Mouse (Mus musculus) neural tube, embryonic 10.5 days (tissue): ENCODE measurements at regions not wholly inside any gene's neighbourhood (a gene's known extent, or its start where the extent isn't known, plus 50 kb on each side); places are given as distances from the start of the nearest gene placed in this dataset.

Experiments used
- DNase-seq: peaks from one replicate; pipeline ENCODE4 v3.0.0-alpha.2; 2017; ENCODE audit warnings: low spot score; ENCODE audit errors: extremely low spot score

DNA sequence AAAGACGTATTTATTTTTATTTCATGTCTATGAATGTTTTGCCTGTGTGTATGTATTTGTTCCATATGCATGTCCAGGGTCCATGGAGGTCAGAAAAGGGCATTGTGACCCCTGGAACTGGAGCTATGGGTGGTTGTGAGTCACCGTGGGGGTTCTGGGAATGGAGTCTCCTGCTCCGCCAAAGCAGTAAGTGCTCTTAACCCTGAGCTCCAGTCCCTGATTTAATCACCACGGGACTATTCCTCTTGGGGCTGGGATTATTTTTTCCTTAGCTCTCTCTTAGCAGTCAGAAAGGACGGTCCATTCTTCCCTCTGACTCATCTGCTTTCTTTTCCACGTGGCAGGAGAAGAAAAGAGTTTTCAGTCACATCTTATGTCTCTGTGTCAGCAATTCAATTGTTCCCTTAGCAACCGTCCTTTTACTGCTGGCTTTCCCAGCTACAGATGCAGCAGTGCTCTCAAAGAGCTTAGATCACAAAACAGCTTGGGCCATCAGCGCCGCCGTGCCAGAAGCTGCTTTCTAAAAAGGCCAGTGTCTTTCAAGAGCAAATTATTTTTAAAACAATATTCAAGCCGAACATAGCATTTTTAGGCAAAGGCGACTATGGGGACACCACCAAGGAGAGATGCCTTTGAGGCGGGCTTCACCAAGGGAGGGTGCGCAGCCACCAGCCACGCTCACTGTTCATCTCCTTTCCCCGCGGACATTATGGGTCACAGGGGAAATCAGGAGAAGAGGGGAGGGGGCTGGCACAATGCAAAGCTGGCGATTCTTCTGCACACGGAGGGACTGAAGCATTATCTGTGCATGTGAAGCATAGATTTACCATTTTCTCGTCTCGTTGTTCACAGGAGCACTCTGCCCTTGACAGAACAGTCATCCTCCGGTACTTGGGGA is 110.8 kb downstream of the Map3k7 start:
- peak; percentile 58 for DNase-seq

DNA sequence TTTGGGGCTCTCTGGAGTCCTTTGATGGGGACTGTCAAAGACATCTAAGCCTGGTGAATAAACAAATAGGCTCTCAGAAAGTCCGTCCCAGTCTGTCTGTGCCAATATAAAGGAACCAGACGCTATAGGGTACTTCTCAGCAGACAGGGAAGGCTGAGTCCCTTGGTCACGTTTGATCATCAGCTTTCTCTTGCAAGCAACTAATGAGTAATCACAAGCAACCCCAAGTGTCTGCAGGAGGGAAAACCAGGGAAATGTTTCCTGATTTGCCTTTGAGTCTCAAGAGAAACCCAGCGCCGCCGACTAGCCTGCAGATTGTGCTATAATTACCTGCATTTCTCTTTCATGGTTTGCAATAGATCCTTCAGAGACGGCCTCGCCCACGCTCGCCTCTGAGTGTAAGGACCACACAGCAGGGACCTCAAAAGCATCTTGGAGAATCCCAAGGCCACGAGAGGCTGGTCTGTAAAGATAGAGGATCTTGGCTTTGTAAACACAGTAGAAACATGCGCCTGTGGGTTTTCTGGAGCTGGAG is 112.6 kb downstream of the Map3k7 start:
- no peak for DNase-seq

DNA sequence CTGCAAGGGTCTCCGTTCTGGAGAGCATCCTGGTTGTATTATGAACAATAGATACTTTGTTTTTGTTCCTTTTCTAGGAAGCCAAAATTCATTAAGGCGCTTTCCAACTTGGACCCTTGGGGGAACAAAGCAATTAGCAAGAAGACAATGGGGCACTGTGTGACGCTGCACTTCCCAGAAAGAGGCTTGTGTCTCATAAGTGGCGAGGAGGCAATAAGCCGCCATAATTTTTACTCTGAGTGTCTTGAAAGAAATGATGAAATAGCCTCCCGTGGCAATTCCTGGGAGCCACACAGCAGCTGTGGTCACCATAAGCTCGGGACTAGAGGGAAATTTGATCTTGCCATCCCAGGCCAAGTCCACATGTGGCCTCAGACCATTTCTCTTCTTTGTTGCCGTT is 119.6 kb downstream of the Map3k7 start:
- DNase-seq = no peak

DNA sequence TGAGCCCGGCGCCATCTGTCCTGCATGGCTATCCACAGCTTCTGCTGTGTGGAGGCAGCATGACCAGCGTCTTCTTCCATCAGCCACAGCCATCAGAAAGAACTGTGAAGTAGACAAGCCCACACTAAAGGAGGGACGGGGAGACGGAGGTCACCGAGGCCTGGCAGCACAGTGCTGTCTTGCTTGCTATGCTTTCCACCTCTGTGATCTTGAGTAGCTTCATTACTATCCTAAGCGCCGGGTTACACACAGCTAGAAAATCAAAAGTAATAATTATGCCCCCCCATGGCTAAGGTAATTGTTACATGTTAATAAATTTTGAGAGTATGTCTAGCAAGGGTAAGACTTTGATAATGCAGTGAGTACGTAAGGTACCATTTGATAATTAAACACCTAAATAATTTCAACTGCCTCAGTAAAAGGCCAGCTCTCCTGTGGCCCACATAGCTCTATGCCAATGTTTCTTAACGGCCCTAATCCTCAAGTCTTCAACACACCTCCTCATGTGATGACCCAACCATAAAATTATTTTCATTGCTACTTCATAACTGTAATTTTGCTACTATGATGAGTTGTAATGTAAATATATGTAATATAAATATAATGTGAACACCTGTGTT is 120.5 kb downstream of the Map3k7 start:
- no peak for DNase-seq

DNA sequence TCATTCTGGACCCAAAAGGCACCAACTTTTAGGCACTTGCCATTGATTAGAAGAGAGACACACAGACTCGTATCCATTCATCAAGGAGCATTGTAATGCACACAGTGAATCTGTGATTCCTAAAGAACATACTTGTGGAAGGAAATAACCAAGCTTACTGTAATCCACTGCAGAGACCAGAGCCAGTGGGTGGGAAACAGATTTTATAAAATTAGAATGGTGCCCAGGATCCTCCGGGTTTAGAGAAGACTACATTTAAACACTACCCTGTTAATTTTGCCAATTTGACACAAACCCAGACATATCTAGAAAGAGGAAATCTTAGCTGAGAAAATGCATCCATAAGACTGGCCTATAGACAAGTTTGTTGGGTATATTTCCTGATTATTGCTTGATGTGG is 121.1 kb downstream of the Map3k7 start:
- DNase-seq = no peak

DNA sequence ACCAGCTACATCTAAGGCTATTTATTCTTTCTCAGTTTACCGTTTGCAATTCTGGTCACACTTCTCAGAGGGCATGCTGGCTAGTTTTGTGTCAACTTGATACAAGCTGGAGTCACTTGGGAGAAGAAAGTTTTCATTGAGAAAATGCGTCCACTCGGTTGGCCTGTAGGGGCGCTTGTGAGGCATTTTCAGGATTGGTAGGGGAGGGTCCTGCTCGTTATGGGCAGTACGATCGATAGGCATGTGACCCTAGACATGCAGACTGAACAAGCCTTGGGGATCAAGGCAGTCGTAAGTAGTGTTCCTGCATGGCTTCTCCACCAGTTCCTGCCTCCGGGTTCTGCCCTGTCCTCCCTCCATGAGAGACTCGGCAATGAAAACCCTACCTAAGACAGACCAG is 127.2 kb downstream of the Map3k7 start:
- no peak for DNase-seq

DNA sequence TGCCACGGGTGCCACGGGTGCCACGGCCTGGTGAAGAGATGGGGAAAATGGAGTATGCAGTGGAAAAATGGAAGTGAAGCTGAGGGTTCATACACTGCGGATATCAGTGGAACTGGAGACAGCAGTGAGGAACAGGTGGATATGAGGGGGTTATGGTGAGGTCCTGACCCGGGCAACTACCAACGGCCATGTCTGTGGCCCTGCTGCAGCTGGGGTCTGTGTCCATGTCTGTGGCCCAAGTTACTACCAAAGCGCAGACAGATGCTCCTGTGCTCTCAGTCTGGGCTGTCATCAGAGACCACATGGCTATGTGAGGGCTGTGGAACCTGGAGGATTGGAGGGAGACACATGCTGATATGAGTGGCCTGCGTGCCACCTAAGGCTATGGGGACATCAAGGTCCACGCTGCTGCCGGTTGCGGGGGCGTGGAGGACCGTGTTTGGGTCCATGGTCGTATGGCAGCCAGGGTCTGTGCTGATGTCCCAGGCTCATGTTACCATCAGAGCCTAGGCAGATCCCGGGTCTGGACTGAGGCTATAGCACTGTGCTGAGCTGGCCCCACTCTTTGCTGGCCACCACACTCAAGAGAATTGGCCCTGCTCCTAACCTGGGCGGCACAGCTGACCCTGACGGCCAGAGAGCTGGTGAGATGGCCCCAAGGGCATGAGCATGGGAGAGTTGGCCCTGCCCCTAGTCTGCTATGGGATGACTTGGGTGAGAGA is 128.6 kb downstream of the Map3k7 start:
- no peak for DNase-seq

DNA sequence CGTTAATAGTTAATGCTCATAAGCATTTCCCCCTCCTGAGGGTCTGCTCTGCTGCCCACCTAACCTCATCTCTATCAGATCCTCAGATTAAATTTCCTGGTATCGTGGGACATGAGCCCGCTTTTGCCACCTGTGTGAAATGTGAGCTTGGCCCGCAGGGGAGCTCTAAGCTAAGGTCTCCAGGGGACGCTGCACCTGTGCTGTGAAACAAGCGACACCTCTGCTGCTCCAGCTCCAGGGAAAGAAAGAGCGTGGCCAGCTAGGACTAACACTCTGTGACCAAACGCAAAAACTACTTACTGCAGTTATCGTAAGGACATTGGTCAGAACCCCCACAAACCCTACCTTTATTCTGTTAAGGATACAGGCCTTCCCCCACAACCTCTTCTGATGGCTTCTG is 134.3 kb downstream of the Map3k7 start:
- no peak for DNase-seq

DNA sequence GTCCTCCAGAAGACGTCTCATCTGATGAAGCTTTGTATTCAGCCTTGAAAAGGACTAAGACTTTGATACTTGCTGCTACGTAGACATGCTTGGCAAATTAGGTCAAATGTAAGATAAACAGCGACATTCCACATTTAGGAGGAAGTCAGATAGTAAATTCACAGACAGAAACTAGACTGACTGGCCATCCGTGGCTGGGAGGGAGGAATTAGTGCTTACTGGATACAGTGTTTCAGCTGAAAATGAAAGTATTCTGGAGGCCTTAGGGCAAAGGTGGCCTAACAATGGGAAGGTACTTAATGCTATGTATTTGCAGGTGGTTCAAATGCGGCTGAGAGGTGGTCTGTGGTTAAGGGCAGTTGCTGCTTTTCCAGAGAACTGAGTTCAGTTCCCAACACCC is 137.1 kb downstream of the Map3k7 start:
- DNase-seq = no peak

DNA sequence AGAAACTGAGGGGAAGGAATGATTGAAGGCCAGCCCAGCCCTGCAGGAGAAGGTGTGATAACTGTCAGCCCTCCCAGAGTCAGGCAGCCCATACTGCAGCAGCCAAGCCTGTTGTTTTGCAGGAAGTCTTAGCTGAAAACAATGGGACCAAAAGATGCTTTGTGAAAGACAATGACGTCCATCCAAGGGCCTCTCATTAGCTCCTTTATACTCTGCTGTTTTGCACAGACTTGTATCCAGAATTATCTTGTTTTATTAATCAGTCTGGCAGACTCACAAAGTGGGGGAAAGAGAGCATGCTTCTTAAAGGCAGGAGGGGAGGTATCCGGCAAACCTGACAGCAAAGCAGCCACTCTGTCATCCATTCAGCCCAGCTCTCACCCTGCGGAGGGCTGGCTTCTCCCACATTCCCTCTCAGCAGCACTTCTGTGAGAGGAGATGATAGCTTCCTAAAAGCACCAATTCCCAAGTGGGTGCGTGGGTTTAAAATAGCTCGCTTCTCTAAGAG is 131.9 kb upstream of the Bach2 start:
- DNase-seq = no peak

DNA sequence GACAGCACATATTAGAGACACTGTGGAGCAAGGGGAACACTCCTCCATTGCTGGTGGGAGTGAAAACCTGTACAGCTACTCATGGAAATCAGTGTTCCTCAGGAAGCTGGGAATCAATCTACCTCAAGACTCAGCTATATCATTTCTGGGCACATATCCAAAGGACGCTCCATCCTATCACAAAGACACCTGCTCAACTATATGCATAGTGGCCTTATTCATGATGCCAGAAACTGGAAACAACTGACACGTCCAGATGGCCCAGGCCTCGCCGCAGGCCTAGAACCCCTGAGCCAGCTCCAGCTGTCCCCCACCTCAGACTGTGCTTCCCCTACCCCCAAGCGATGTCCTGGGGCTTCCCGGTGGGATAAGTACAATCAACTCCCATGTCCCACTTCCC is 116.3 kb upstream of the Bach2 start:
- no peak for DNase-seq

DNA sequence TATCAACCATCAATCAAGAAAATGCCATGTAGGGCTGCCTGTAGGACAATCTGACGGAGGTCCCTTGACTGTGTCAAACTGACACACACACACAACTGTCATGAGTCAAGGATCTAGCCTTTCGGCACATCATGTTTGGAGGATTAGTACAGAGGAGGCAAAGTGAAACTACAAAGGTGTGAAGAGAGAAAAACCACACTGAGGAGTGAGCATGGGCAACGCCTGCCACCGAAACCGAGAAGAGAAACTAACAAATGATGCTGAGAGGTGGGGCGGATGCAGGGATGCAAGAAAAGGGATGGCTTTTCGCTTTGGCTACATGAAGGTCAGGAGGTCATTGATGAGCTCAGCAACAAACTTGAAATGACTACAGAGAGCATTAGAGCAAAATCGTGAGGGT is 111.8 kb upstream of the Bach2 start:
- DNase-seq = no peak

DNA sequence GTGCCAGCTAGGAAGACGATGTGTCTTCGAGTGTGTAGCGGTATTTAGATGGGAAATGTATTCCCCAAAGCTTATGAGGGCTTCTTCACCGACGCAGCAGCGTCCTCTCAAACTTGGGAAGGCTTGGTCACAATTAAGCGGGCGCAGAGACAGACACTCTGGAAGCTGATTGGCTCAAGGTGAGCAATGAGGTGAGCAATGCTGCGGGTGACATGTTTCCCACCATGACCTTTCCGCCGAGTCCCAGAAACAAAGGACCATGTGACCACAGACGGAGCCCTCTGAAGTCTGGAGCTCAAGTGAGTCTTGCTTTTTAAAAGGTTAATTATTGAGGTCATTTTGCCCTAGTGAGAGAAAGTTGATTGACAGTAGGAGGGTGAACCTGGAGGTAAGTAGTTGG is 108.0 kb upstream of the Bach2 start:
- no peak for DNase-seq

DNA sequence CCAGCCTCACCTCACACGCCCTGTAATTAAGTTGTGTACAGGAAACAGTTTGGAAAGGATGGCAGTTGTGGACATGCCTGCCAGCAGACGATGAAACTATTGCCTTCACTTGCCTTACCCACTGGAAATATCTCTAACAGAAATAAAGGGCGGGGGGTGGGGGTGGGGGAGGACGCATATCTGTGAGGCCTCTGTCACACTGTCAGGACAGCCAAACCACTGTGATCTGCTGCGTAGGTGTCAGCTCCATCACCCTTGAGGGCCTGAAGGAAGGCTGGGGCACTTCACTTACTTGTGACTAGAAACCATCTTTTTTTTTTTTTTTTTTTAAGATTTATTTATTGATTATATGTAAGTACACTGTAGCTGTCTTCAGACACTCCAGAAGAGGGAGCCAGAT is 106.8 kb upstream of the Bach2 start:
- no peak for DNase-seq

DNA sequence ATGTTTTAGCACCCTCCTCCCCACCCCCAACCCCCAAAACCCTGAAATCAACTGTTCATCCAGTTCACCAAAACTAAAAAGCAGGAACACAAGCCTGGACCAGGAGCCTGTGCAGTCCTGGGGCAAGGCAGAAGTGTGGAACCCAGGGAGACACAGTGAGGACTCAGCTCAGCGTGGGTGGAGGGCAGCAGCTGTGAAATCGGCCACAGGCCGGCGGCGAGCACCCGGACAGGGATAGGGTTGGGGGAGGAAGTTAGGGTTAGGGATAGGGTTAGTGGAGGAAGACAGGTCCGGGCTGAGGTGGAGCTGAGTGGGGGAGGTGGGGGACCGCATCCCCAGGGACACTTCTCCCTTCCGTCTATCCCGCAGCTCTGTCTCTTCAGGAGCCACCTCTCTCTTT is 102.5 kb upstream of the Bach2 start:
- no peak for DNase-seq

DNA sequence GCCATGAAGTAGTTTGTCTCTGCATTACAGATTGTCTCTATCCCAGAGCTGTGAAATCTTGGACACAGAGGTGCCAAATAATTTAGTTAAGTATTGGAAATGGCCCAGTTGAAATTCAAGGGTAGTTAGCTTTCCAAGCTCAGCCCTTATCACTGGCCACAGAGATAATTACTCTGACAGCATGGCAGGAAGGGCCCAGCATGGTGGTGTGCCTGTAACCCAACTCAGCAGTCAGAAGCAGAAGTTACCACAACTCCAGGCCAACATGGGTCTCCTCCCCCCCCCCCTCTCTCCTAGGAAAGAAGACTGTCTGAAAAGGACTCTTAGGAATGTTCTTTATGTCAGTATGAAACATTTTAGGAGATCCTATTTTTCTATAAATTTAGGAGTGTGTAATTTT is 101.4 kb upstream of the Bach2 start:
- no peak for DNase-seq

DNA sequence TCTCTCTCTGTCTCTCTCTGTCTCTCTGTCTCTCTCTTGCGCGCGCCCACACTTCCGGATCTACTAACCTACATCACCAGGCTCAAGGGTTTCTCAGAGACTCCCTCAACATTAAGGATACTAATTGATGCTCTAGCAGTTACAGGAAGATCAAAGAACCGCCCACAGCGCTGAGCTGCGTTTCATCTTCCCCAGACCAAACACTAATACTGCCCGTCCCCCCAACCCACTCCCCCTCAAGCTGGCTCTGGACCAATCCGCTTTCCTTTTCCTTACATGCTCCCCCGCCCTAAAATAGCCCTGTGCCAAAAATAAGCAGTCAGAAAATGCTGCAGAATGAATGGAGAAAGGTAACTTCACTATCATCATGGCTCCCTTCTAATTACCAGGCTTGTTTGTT is 100.6 kb upstream of the Bach2 start:
- DNase-seq = no peak

DNA sequence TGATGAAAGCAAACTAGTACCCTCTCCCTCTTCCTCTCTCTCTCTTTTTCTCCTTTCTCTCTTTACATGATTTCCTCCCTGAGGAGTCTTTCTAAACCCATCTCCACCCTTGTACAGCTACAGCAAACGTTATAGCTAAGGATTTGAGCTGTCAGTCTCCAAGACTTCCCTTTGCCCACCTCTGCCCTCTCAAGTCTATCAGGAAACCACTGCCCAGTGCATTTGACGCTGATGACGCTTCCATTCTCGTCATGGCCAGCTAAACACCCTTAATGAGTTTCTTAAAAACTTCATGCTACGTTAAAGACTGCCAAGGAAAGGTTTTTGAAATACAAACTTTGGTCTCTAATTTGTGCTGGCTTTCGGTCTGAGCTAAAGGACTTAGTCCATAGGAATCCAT is 99.0 kb upstream of the Bach2 start:
- no peak for DNase-seq

DNA sequence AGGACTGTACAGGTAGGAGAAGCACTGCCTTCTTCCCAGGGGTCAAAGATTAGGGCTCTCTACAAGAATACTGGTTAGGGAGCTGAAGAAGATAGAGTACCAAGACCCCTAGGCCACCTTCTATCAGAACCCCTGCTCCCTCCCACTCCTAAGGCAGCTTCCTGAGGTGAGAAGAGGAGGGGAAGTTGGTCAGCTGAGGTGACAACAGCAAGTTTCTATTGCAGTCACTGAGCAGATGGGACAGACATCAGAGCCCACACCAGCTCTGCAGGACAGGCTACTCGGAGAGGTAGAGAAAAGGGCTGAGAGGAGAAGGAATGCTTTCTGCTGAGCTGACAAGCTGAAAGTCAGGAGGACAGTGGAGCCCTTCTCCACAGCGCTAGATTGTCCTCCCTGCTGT is 98.5 kb upstream of the Bach2 start:
- DNase-seq = no peak

DNA sequence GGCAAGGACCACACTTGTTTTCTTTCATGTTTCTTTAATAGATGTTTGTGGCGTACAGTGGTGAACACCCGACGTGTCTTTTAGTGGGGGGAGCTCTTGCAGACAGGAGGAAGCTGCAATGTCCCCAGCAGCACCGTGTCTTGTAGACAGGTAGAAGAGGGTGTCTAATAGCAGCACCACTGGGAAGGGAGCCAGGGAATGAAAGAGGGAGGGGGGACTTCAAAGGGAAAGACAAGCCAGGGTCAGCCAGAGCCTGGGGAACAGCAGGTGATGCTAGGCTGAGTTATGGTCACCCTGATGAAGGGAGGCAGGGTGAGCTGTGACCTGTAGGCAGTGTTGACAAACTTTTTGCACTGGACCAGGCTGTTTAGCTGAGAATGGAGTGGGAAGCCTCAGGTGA is 96.4 kb upstream of the Bach2 start:
- no peak for DNase-seq

DNA sequence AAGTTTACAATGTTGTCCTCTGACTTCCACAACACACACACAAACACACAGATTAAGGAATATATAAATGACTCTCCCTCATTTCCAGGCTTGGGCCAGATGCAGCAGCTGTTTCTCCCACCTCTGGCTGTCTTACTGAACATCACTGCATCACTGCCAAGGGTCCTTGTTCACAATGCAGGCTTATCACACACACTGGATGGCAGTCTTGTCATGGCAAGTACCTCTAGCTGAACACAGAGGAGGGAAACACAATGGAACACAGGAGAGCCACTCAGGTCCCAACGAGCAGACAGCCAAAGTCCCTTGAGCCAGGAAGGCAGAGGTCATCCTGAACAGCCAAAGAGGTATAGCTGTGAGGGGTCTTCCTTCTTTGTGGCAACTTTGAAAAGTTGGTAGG is 91.5 kb upstream of the Bach2 start:
- no peak for DNase-seq

DNA sequence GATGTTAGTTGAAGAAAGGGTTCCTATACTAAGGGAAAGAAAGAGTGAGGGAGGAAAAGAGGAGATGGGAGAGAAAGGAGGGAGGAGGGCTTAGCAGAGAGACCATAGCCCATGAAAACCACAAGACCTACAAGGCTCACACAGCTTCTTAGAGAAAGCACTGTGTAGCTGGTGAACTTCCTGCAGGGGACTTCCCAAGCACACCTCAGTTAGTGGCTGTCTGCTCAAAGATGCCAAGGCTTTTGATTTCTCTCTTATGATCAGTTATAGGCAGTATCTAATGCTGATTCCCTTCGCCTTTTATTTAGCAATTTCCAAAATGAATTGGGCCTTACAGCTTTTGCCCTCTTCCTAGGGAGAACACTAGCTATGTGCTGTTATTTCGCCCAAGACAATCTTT is 90.0 kb upstream of the Bach2 start:
- DNase-seq = no peak
